Mouse (Mus musculus) stomach, embryonic 15.5 days (tissue): ENCODE results near the gene Ubxn1. TPM values are rescaled to one million over a fixed set of nuclear protein-coding genes. Genes with fewer than 3 reads are reported as not detected.
"Not testable (repeated sequence)": the region's sequence is repeated elsewhere in the genome, so short reads cannot be mapped to it uniquely, and the experiment has no call there.

Experiments
- ATAC-seq: fragments of 200-750 bp; cut with Nextera tagmentation; 2 replicates; pipeline ENCODE4 v1.8.0; 2017; ENCODE audit warnings: low read depth, moderate number of reproducible peaks, moderate TSS enrichment; ENCODE audit not compliant: insufficient read depth, low FRiP score
- H3K27ac ChIP-seq: fragments of 300-500 bp; sonication (generic); 2 replicates; pipeline ENCODE4 v1.5.1; 2015; ENCODE audit warnings: mild to moderate bottlenecking, inconsistent platforms
- H3K27me3 ChIP-seq: fragments of 300-500 bp; sonication (generic); replicated peaks from 2 replicates; pipeline ENCODE4 v1.6.1; 2015; ENCODE audit warnings: inconsistent platforms
- H3K36me3 ChIP-seq: fragments of 300-500 bp; sonication (generic); 2 replicates; pipeline ENCODE4 v1.6.1; 2015; ENCODE audit warnings: inconsistent platforms
- H3K4me1 ChIP-seq: fragments of 300-500 bp; sonication (generic); 2 replicates; pipeline ENCODE4 v1.6.1; 2015; ENCODE audit warnings: inconsistent platforms
- H3K4me2 ChIP-seq: fragments of 300-500 bp; sonication (generic); 2 replicates; pipeline ENCODE4 v1.6.1; 2015; ENCODE audit warnings: mild to moderate bottlenecking, inconsistent platforms
- H3K4me3 ChIP-seq: fragments of 300-500 bp; sonication (generic); replicated peaks from 2 replicates; pipeline ENCODE4 v1.5.1; 2015; ENCODE audit warnings: inconsistent platforms
- H3K9ac ChIP-seq: fragments of 300-500 bp; sonication (generic); 2 replicates; pipeline ENCODE4 v1.6.1; 2015; ENCODE audit warnings: inconsistent platforms
- H3K9me3 ChIP-seq: fragments of 300-500 bp; sonication (generic); 2 replicates; pipeline ENCODE4 v1.6.1; 2016; ENCODE audit warnings: inconsistent platforms
- WGBS: fragments of 180-500 bp; shearing (Covaris S2); methylation state at CpG from one replicate; pipeline ENCODE4 v1.1.7; 2015; 5-methylcytosine and 5-hydroxymethylcytosine counted together
- polyA plus RNA-seq: library from polyadenylated mRNA; unstranded; fragments of >200 nt; fragmentation: Nextera tagmentation; extraction: Ambion mirVana; gene quantifications from 2 replicates; pipeline ENCODE4 v1.2.1, GENCODE M21; 2015

The Ubxn1 gene
- polyA plus RNA-seq, 1 experiment from 2014 or later, result 160 TPM

DNA sequence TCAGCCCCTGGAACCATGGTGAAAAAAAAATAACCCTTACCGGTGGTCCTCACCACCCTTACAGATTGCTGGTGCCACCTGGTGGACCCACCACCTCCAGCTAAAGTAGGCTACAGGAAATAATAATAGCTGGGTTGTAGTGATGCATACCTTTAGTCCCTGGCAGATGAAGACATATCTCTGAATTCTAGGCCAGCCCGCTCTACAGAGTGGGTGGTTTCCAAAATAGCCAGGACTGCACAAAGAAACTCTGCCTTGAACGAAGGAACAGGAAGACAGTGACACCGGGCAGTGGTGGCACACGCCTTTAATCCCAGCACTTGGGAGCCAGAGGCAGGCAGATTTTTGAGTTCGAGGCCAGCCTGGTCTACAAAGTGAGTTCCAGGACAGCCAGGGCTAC, 7.0 kb upstream of the Ubxn1 start:
- no peaks in the 10 kb centered on the region for H3K9me3 ChIP-seq
- ATAC-seq, result no peak
- no peaks in the 10 kb centered on the region for H3K27me3 ChIP-seq
- WGBS, result 81% methylated on average over 6 of the region's 6 CpGs
- H3K4me3 ChIP-seq, result no peak overlapping the region
- no peak overlapping the region for H3K4me2 ChIP-seq
- no peaks in the 10 kb centered on the region for H3K36me3 ChIP-seq
- H3K9ac ChIP-seq, result no peak overlapping the region
- H3K4me1 ChIP-seq, result no peaks in the 10 kb centered on the region
- H3K27ac ChIP-seq, result no peak overlapping the region

- 63% methylated on average over 3 of the region's 3 CpGs for WGBS
- not testable (repeated sequence) for H3K9me3 ChIP-seq, H3K27me3 ChIP-seq, ATAC-seq, H3K27ac ChIP-seq, H3K4me1 ChIP-seq, H3K9ac ChIP-seq
- H3K4me3 ChIP-seq, result peak overlapping the region; percentile 97; the same call in 1 of the 2 replicates
- peak overlapping the region; percentile 57; the same call in 1 of the 2 replicates for H3K4me2 ChIP-seq
- H3K36me3 ChIP-seq, result peaks cover 10% of the 10 kb centered on the region
These were observed 915 bp upstream of the Ubxn1 start for GRCm38 (mm10) chr19:8870381-8870780.

DNA sequence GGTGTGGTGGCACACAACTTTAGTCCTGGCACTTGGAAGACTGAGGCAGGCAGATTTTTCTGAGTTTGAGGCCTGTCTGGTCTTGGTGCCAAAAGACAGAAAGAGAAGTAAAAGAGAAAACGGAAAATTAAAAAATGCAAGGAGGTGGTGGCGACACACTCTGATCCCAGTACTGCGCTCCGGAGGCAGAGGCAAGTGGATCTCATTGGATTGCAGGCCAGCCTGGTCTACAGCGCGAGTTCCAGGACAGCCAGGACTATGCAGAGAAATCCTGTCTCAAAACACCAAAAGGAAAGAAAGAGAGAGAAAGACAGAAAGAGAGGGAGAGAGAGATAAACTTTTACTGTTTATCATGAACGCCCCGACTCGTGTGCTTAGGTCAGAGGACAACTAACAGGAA, 458 bp upstream of the Ubxn1 start:
- peak overlapping the region; percentile 40; the same call in 1 of the 2 replicates for H3K9ac ChIP-seq
- WGBS, result 38% methylated on average over 9 of the region's 9 CpGs
- no peak for ATAC-seq
- no peaks in the 10 kb centered on the region for H3K27me3 ChIP-seq
- H3K27ac ChIP-seq, result peak overlapping the region; percentile 45
- H3K9me3 ChIP-seq, result no peaks in the 10 kb centered on the region
- peak overlapping the region; percentile 97 for H3K4me3 ChIP-seq
- peaks cover 6% of the 10 kb centered on the region for H3K4me1 ChIP-seq
- peaks cover 14% of the 10 kb centered on the region for H3K36me3 ChIP-seq
- H3K4me2 ChIP-seq, result peak overlapping the region; percentile 57

DNA sequence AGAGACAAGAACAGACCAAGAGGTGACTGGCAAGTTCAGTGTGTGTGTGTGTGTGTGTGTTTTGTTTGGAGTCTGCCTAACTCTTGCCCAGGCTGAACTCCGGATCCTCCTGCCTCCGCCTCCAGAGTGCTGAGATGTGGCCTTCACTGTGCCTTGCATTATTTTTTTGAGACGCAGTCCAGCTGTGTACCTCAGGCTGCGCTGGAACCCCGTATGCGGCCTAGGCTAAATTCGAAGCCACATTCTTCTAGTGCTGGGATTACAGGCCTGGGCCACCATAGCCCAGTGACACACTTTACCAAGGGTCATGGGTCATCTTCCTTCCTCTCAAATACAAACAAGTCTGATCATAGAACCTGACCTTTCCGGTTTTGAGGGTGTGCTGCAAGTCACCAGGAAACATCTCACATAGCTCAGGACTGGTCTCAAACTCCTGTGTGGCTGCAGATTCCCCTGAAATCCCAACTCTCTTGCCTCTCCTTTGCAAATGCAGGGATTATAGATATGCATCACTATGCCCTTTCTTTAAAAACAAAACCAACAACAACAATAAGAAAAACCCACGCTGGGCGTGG, 1.1 kb downstream of the Ubxn1 start:
- H3K36me3 ChIP-seq, result peaks cover 24% of the 10 kb centered on the region
- no peaks in the 10 kb centered on the region for H3K9me3 ChIP-seq
- peak overlapping the region; percentile 87 for H3K4me2 ChIP-seq
- 59% methylated on average over 10 of the region's 10 CpGs for WGBS
- peak overlapping the region; percentile 94 for H3K9ac ChIP-seq
- ATAC-seq, result no peak
- H3K27me3 ChIP-seq, result no peaks in the 10 kb centered on the region
- peaks cover 6% of the 10 kb centered on the region for H3K4me1 ChIP-seq
- peak overlapping the region; percentile 84 for H3K27ac ChIP-seq
- H3K4me3 ChIP-seq, result peak overlapping the region; percentile 97

- Histone ChIP-seq H3K9me3 (no peaks in the 10 kb centered on the region), H3K9ac (no peak overlapping the region), H3K4me2 (no peak overlapping the region), H3K4me1 (peaks cover 13% of the 10 kb centered on the region), H3K4me3 (no peak overlapping the region), H3K27ac (no peak overlapping the region), H3K27me3 (no peaks in the 10 kb centered on the region), H3K36me3 (peaks cover 24% of the 10 kb centered on the region)
- WGBS, result 86% methylated on average over 7 of the region's 7 CpGs
- ATAC-seq, result no peak
These were observed 3.7 kb downstream of the Ubxn1 start for GRCm38 (mm10) chr19:8875031-8875430.

DNA sequence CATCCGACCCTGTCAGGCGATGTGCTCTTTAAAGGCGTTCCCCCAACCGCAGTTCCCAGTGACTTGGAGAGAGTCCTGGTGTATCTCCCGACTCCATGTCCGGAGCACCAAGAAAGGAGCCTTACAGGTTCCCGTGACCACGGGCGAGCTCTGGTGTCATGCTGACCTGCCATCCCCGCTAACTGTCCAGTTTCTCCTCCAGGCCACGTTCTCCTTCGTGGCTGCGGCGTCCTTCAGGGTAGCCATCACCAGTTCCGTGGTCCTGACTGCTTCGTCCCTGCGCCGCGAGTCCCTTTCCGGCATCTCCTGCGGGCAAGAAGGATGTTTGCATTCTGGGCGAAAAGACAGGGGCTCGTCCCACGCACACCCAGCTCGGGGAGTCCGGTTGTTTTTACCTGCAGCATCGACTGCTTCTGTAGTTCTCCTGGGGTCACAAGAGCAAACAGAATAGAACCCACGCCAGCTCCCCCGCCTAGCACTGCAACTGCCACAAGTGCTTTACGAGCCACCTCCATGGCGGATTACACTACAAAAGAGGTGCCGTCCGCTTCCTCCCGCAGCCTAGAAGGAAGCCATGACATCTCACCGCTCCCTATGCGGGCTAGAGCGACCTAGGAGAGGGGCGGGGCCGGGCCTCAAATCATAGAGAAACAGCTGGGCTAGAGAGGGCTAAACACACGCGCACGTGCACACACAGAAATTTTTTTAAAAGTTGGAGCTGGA, 9.2 kb downstream of the Ubxn1 start, which contains the start of gene Uqcc3:
TSS of gene Uqcc3 (minus strand) at position 613 of the 723 bp plus-strand sequence.
- Histone ChIP-seq H3K27me3 (no peaks in the 10 kb centered on the region), H3K4me3 (peak within 1 kb of the TSS; percentile 68), H3K9ac (peak within 1 kb of the TSS; percentile 89), H3K4me1 (peaks cover 9% of the 10 kb centered on the region; the same call in 1 of the 2 replicates), H3K4me2 (peak within 1 kb of the TSS; percentile 72), H3K9me3 (no peaks in the 10 kb centered on the region), H3K36me3 (peaks cover 13% of the 10 kb centered on the region), H3K27ac (peak within 1 kb of the TSS; percentile 89)
- peak; percentile 93 for ATAC-seq
- under 1% methylated on average over 42 of the region's 42 CpGs for WGBS

GRCm38 (mm10) chr19:8881034-8881392, 9.7 kb downstream of the Ubxn1 start:
- no peak for ATAC-seq
- WGBS, result 13% methylated on average over 3 of the region's 3 CpGs
- Histone ChIP-seq H3K27me3 (no peaks in the 10 kb centered on the region), H3K4me3 (peak overlapping the region; percentile 68), H3K9me3 (no peaks in the 10 kb centered on the region), H3K9ac (peak overlapping the region; percentile 89; the same call in 1 of the 2 replicates), H3K36me3 (peaks cover 9% of the 10 kb centered on the region; the same call in 1 of the 2 replicates), H3K27ac (no peak overlapping the region), H3K4me1 (peaks cover 9% of the 10 kb centered on the region; the same call in 1 of the 2 replicates), H3K4me2 (peak overlapping the region; percentile 72)

DNA sequence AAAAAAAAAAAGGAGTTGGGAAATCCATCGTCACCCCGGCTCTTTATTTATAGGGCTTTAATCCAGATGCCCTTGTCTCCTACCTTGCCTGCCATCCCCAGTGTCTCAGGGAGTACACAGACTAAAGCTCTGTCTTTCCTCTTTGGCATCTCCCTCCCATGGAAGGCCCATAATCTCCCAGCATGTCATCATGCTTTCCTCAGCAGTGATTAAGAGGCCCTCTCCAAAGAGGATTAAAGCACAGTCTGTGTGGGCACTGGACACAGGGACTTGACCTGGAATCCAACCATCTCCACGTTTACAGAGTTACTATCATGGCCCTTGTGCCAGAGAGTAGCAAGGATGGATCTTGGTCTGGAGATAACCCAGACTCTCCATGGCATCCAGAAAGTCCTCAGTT, 12.3 kb downstream of the Ubxn1 start, which contains the start of the genes Lbhd1 and Gm49403:
TSS of gene Lbhd1 (plus strand) at position 117 of the 400 bp plus-strand sequence.
TSS of gene Gm49403 (plus strand) at position 315 of the 400 bp plus-strand sequence.
- H3K9me3 ChIP-seq, result no peaks in the 10 kb centered on the region
- no peaks in the 10 kb centered on the region for H3K36me3 ChIP-seq
- WGBS, result 83% methylated on average over 3 of the region's 3 CpGs
- ATAC-seq, result no peak
- peaks cover 9% of the 10 kb centered on the region; the same call in 1 of the 2 replicates for H3K4me1 ChIP-seq
- H3K9ac ChIP-seq, result no peak within 1 kb of the TSS
- no peak within 1 kb of the TSS for H3K4me2 ChIP-seq
- H3K4me3 ChIP-seq, result no peak within 1 kb of the TSS
- no peak within 1 kb of the TSS for H3K27ac ChIP-seq
- no peaks in the 10 kb centered on the region for H3K27me3 ChIP-seq

GRCm38 (mm10) chr19:8886916-8887584, 15.8 kb downstream of the Ubxn1 start:
- Histone ChIP-seq H3K27ac (peak overlapping the region; percentile 80), H3K4me1 (peaks cover 6% of the 10 kb centered on the region; the same call in 1 of the 2 replicates), H3K9me3 (no peaks in the 10 kb centered on the region), H3K36me3 (0 out of 2 replicates have a peak, but pooled peaks cover 4% of the 10 kb centered on the region), H3K4me2 (0 out of 2 replicates have a peak overlapping the region, but pooled peaks have one; percentile 57), H3K9ac (no peak overlapping the region), H3K4me3 (no peak overlapping the region), H3K27me3 (no peaks in the 10 kb centered on the region)
- no peak for ATAC-seq
- WGBS, result 43% methylated on average over 1 of the region's 1 CpGs

DNA sequence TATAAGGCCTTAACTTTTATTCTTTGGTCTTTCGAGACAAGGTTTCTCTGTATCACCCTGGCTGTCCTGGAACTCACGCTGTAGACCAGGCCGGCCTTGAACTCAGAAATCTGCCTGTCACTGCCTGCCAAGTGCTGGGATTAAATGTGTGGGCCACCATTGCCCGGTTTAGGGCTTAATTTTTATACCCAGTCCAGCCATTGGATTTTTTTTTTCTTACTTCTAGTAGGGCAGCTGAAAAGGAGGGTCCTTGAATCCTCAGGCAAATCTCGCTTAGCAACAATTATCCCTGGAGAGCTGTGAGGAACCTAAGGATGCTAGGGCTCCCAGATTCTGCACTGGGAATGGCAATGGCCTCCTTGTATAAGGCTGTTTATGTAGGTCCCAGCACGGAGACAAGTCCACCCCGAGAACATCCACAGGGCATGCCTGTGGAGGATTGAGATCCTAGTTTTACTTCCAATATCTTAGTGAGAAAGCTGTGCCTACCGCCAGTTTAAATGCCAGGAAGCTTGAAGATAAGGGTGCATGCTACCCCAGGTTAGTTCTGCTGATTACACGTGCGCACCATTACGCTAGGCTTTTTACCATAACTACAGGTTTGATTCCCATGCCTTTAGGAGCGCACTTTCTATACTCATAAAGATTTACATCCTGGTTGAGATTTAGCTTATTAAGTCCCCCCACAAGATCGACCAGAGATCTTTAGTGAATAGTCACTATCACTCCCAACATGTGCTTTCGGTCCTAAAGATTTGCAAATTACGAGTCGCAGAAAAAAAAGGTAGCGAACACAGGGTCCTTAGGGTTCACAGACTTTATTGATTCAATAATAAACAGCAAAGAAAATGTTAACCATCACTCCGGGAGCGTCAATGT, 16.5 kb downstream of the Ubxn1 start:
- 13% methylated on average over 19 of the region's 19 CpGs for WGBS
- peak overlapping the region; percentile 55; the same call in 1 of the 2 replicates for H3K9ac ChIP-seq
- peak overlapping the region; percentile 80 for H3K27ac ChIP-seq
- peak overlapping the region; percentile 59 for H3K4me3 ChIP-seq
- no peaks in the 10 kb centered on the region for H3K27me3 ChIP-seq
- no peak for ATAC-seq
- H3K4me2 ChIP-seq, result peak overlapping the region; percentile 57
- H3K36me3 ChIP-seq, result 0 out of 2 replicates have a peak, but pooled peaks cover 4% of the 10 kb centered on the region
- peaks cover 6% of the 10 kb centered on the region; the same call in 1 of the 2 replicates for H3K4me1 ChIP-seq
- no peaks in the 10 kb centered on the region for H3K9me3 ChIP-seq
